Mouse (Mus musculus) brain, embryonic 14.5 days (tissue): ENCODE results near the gene Nucks1.

ENCODE experiments used
- CTCF ChIP-seq: fragments of 200-500 bp; IDR thresholded peaks from 2 replicates; pipeline ENCODE4 v1.5.1; 2012; ENCODE audit warnings: inconsistent platforms, mild to moderate bottlenecking, moderate library complexity, borderline replicate concordance; ENCODE audit not compliant: insufficient read depth, insufficient read length; ENCODE audit errors: extremely low read depth
- POLR2A ChIP-seq: fragments of 200-500 bp; IDR thresholded peaks from 2 replicates; pipeline ENCODE4 v1.6.1; 2012; ENCODE audit warnings: mild to moderate bottlenecking, inconsistent platforms, borderline replicate concordance; ENCODE audit not compliant: poor library complexity, insufficient read depth, insufficient read length, severe bottlenecking; ENCODE audit errors: extremely low read depth

DNA sequence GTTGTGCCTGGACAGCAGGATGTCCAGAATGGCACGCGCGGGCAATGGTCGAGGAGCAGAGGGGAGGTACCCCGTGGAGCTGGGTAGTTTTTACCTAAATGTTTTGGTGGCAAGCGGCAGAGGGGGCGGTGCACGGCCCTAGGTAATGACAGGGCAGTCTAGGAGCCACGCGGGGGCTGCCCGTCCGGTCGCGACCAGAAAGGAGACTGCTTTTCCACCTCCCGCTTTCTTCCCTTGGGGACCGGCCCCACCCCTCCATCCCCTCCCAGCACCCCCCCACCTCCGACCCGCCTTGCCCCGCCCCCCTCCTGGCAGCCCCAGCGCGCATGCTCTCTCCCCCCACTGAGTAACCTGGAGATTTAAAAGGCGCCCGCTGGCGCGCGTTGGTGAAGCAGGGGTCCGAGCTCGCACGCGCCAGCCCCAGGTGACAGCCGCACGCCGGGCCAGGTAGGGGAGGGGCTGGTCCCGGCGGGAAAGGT is 52.3 kb downstream of the Nucks1 start, which contains the start of gene Slc45a3:
- TF ChIP-seq CTCF (no peak), POLR2A (no peak)
